Mouse (Mus musculus) limb, embryonic 13.5 days (tissue): ENCODE results near the gene Olfr492. TPM values are rescaled to one million over a fixed set of nuclear protein-coding genes. Genes with fewer than 3 reads are reported as not detected.

Experiments
- ATAC-seq: fragments of 200-750 bp; cut with Nextera tagmentation; 2 replicates; pipeline ENCODE4 v1.8.0; 2017; ENCODE audit warnings: low read depth, moderate number of reproducible peaks, moderate TSS enrichment; ENCODE audit not compliant: low FRiP score
- H3K27ac ChIP-seq: fragments of 300-500 bp; sonication (generic); 2 replicates; pipeline ENCODE4 v1.5.1; 2015; ENCODE audit warnings: inconsistent platforms, mild to moderate bottlenecking, moderate library complexity
- H3K27me3 ChIP-seq: fragments of 300-500 bp; sonication (generic); 2 replicates; pipeline ENCODE4 v1.6.1; 2015; ENCODE audit warnings: mild to moderate bottlenecking, inconsistent platforms
- H3K36me3 ChIP-seq: fragments of 300-500 bp; sonication (generic); 2 replicates; pipeline ENCODE4 v1.6.1; 2015; ENCODE audit warnings: inconsistent platforms, mild to moderate bottlenecking, moderate library complexity
- H3K4me1 ChIP-seq: fragments of 300-500 bp; sonication (generic); 2 replicates; pipeline ENCODE4 v1.6.1; 2015; ENCODE audit warnings: inconsistent platforms
- H3K4me2 ChIP-seq: fragments of 300-500 bp; sonication (generic); replicated peaks from 2 replicates; pipeline ENCODE4 v1.6.1; 2015; ENCODE audit warnings: inconsistent platforms, mild to moderate bottlenecking, moderate library complexity
- H3K4me3 ChIP-seq: fragments of 300-500 bp; sonication (generic); 2 replicates; pipeline ENCODE4 v1.5.1; 2015; ENCODE audit warnings: moderate library complexity, mild to moderate bottlenecking, inconsistent platforms
- H3K9ac ChIP-seq: fragments of 300-500 bp; sonication (generic); 2 replicates; pipeline ENCODE4 v1.6.1; 2015; ENCODE audit warnings: mild to moderate bottlenecking, inconsistent platforms
- H3K9me3 ChIP-seq: fragments of 300-500 bp; sonication (generic); 2 replicates; pipeline ENCODE4 v1.6.1; 2016; ENCODE audit warnings: inconsistent platforms
- WGBS: fragments of 180-500 bp; shearing (Covaris S2); methylation state at CpG from one replicate; pipeline ENCODE4 v1.1.7; 2015; 5-methylcytosine and 5-hydroxymethylcytosine counted together
- polyA plus RNA-seq: library from polyadenylated mRNA; unstranded; fragments of >200 nt; fragmentation: Nextera tagmentation; extraction: Ambion mirVana; gene quantifications from 2 replicates; pipeline ENCODE4 v1.2.1, GENCODE M21; 2015

Olfr492 gene
- 0.15 TPM in 1 of 2 replicates, not detected in the other for polyA plus RNA-seq

DNA sequence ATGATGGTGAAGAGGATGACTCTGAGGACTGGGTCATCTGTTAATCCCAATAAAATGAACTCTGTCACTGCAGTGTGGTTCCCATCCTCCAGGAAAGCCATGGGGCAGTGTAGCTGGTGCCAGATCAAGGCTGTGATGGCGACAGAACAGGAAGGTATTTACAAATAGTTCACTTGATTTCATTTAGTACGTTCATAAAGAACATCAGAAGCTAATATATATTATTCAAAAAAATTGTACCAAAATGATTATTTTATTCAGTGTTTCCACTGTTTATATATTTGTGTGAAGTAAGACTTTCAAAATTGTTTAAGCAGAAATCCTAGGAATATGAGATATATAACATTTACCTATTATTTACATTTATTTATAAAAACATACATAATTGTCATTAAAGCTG, at the start of gene Olfr492:
Gene Olfr492, minus strand, starts transcription at position 101 of the 400 bp plus-strand sequence.
- Histone ChIP-seq H3K9ac (no peak within 1 kb of the TSS), H3K9me3 (no peaks in the 10 kb centered on the region), H3K4me1 (no peaks in the 10 kb centered on the region), H3K4me3 (no peak within 1 kb of the TSS), H3K36me3 (no peaks in the 10 kb centered on the region), H3K4me2 (no peak within 1 kb of the TSS), H3K27me3 (no peaks in the 10 kb centered on the region), H3K27ac (no peak within 1 kb of the TSS)
- ATAC-seq = no peak
- 81% methylated on average over 2 of the region's 2 CpGs for WGBS

DNA sequence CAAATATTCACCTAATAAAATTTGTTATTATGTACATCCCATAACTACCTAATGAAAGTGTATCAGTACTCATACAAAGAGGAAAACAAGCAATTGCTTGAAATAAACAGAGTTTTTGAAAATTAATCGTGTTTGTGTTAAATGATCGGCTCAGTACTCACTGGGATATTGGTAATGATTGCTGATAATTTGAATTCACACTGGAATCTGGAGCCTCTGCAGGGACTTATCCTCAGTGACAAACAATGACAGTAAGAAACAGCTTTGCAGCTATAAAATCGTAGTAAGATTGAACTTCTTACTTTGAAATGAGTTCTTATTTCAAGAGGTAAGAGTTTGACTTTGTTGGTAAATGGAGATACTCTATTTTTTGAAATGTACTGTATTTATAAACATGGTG, 41.6 kb upstream of the Olfr492 start, which contains the start of gene Olfr494:
Gene Olfr494, plus strand, starts transcription at position 301 of the 400 bp plus-strand sequence.
- H3K4me2 ChIP-seq = no peak within 1 kb of the TSS
- 85% methylated on average over 3 of the region's 3 CpGs for WGBS
- no peak for ATAC-seq

DNA sequence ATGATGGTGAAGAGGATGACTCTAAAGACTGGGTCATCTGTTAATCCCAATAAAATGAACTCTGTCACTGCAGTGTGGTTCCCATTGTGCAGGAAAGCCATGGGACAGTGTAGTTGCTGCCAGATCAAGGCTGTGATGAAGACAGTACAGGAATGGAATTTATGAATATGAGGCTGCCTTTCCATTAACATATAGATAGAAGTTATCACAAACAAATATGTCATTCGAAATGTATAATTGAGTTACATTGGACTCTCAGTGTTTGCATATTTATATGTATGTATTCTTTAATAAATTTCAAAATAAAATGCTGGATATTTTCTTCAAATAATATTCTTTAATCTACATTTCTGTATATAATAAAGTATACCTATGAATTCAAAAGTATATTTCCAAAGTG, 23.4 kb upstream of the Olfr492 start, which contains the start of gene Olfr493:
Gene Olfr493, minus strand, starts transcription at position 101 of the 400 bp plus-strand sequence.
- Histone ChIP-seq H3K27ac (no peak within 1 kb of the TSS), H3K4me1 (no peaks in the 10 kb centered on the region), H3K27me3 (no peaks in the 10 kb centered on the region), H3K9ac (no peak within 1 kb of the TSS), H3K9me3 (no peaks in the 10 kb centered on the region), H3K4me2 (no peak within 1 kb of the TSS), H3K36me3 (no peaks in the 10 kb centered on the region), H3K4me3 (no peak within 1 kb of the TSS)
- ATAC-seq = no peak
- WGBS = 60% methylated on average over 1 of the region's 1 CpGs

More for the DNA sequence above, 41.6 kb upstream of the Olfr492 start, which contains the start of gene Olfr494:
- Histone ChIP-seq H3K4me1 (no peaks in the 10 kb centered on the region), H3K27me3 (no peaks in the 10 kb centered on the region), H3K36me3 (no peaks in the 10 kb centered on the region), H3K9me3 (0 out of 2 replicates have a peak, but pooled peaks cover under 1% of the 10 kb centered on the region), H3K4me3 (no peak within 1 kb of the TSS), H3K27ac (no peak within 1 kb of the TSS), H3K9ac (no peak within 1 kb of the TSS)

DNA sequence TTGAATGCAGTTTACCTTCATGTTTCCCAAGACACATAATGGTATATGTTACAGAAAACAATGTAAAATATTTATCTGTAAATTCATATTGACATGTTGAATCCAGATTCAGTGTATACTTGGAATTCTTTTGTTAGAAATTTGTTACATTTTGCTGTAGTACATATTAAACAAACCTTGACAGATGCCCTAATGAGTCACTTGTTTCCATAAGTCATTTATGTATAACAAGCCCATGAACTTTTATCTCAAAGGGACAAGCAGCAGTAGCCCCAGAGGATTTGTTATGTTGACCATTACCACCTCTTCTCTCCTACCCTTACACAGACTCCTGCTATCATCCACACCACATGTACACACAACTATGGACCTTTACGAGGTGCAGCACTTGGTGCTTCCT, 10.3 kb downstream of the Olfr492 start, which contains the start of gene Olfr491:
Gene Olfr491, plus strand, starts transcription at position 301 of the 400 bp plus-strand sequence.
- WGBS = 76% methylated on average over 1 of the region's 1 CpGs
- Histone ChIP-seq H3K9ac (no peak within 1 kb of the TSS), H3K9me3 (no peaks in the 10 kb centered on the region), H3K4me1 (no peaks in the 10 kb centered on the region), H3K27me3 (no peaks in the 10 kb centered on the region), H3K27ac (no peak within 1 kb of the TSS), H3K4me2 (no peak within 1 kb of the TSS), H3K4me3 (no peak within 1 kb of the TSS), H3K36me3 (no peaks in the 10 kb centered on the region)
- no peak for ATAC-seq

DNA sequence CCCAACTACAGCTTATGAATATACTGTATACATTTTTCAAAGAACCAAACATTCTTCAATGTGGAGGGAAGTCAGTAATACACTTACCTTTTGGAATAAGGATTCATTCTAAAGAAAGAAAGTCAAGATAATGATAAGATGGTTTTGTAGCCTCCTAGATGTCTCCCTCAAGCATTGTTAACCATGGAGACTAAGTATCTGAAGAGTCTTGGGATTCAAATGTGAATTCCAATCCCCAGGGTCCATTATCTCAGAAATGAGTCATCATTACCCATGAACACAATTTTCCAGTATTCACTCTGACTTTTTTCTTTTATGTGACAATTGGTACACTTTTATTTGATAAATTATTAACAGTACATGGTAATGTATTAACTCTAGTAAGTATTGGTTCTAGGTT, 34.6 kb downstream of the Olfr492 start, which contains the start of gene Olfr490:
Gene Olfr490, minus strand, starts transcription at position 101 of the 400 bp plus-strand sequence.
- no peak for ATAC-seq
- H3K36me3 ChIP-seq = no peaks in the 10 kb centered on the region
- H3K4me3 ChIP-seq = no peak within 1 kb of the TSS
- no peaks in the 10 kb centered on the region for H3K4me1 ChIP-seq
- no peak within 1 kb of the TSS for H3K27ac ChIP-seq
- no peaks in the 10 kb centered on the region for H3K9me3 ChIP-seq
- no peaks in the 10 kb centered on the region for H3K27me3 ChIP-seq
- no peak within 1 kb of the TSS for H3K9ac ChIP-seq
- H3K4me2 ChIP-seq = no peak within 1 kb of the TSS

Other genes with a start within 250 kb of the Olfr492 start
- not detected in 2 replicates for gene Olfr481, start 243.8 kb downstream of the Olfr492 start, polyA plus RNA-seq
- gene Olfr482, start 226.1 kb downstream of the Olfr492 start, polyA plus RNA-seq = 0.14 TPM in 1 of 2 replicates, not detected in the other
- gene Olfr483, start 222.8 kb downstream of the Olfr492 start, polyA plus RNA-seq = not detected in 2 replicates
- gene Olfr484, start 196.2 kb downstream of the Olfr492 start, polyA plus RNA-seq = not detected in 2 replicates
- gene Olfr485, start 163.8 kb downstream of the Olfr492 start, polyA plus RNA-seq = not detected in 2 replicates
- not detected in 2 replicates for gene Olfr486, start 150.9 kb downstream of the Olfr492 start, polyA plus RNA-seq
- not detected in 2 replicates for gene Olfr487, start 109.0 kb downstream of the Olfr492 start, polyA plus RNA-seq
- gene Olfr488, start 65.3 kb downstream of the Olfr492 start, polyA plus RNA-seq = not detected in 2 replicates
- not detected in 2 replicates for gene Olfr490, start 34.7 kb downstream of the Olfr492 start, polyA plus RNA-seq
- gene Olfr491, start 10.2 kb downstream of the Olfr492 start, polyA plus RNA-seq = not detected in 2 replicates
- gene Olfr493, start 23.3 kb upstream of the Olfr492 start, polyA plus RNA-seq = not detected in 2 replicates
- not detected in 2 replicates for gene Olfr494, start 41.7 kb upstream of the Olfr492 start, polyA plus RNA-seq
- gene Olfr495, start 69.5 kb upstream of the Olfr492 start, polyA plus RNA-seq = not detected in 2 replicates
- gene Olfr497, start 96.7 kb upstream of the Olfr492 start, polyA plus RNA-seq = not detected in 2 replicates
- gene Olfr498, start 141.7 kb upstream of the Olfr492 start, polyA plus RNA-seq = not detected in 2 replicates
- not detected in 2 replicates for gene Olfr502, start 201.4 kb upstream of the Olfr492 start, polyA plus RNA-seq
- not detected in 2 replicates for gene Olfr503, start 220.9 kb upstream of the Olfr492 start, polyA plus RNA-seq
- not detected in 2 replicates for gene Olfr504, start 242.1 kb upstream of the Olfr492 start, polyA plus RNA-seq